Mouse (Mus musculus) ES-Bruce4 (cell line): ENCODE results near the gene Apbb2. TPM values are rescaled to one million over a fixed set of nuclear protein-coding genes. Genes with fewer than 3 reads are reported as not detected.

Source experiments
- H3K27ac ChIP-seq: 2 replicates; pipeline ENCODE4 v1.5.1; 2012; ENCODE audit warnings: low read length, inconsistent platforms; ENCODE audit not compliant: insufficient read depth
- H3K27me3 ChIP-seq: 2 replicates; pipeline ENCODE4 v1.6.1; 2012; ENCODE audit warnings: mild to moderate bottlenecking, low read length, inconsistent platforms; ENCODE audit not compliant: control insufficient read depth, poor library complexity, insufficient read depth, severe bottlenecking
- H3K36me3 ChIP-seq: 2 replicates; pipeline ENCODE4 v1.6.1; 2012; ENCODE audit warnings: inconsistent platforms, mild to moderate bottlenecking, low read length, moderate library complexity; ENCODE audit not compliant: control insufficient read depth, poor library complexity, insufficient read depth, severe bottlenecking
- H3K4me1 ChIP-seq: one replicate; pipeline ENCODE4 v1.8.1; 2011; ENCODE audit warnings: low read length; ENCODE audit not compliant: control insufficient read depth, insufficient read depth
- H3K4me3 ChIP-seq: 2 replicates; pipeline ENCODE4 v1.5.1; 2011; ENCODE audit warnings: low read depth, mild to moderate bottlenecking, low read length
- H3K9ac ChIP-seq: 2 replicates; pipeline ENCODE4 v1.6.1; 2012; ENCODE audit warnings: low read depth, mild to moderate bottlenecking, inconsistent platforms; ENCODE audit not compliant: poor library complexity, severe bottlenecking
- H3K9me3 ChIP-seq: replicated peaks from 2 replicates; pipeline ENCODE4 v1.6.1; 2012; ENCODE audit warnings: mild to moderate bottlenecking, low read length, inconsistent platforms; ENCODE audit not compliant: control insufficient read depth, poor library complexity, insufficient read depth, severe bottlenecking
- CTCF ChIP-seq: IDR thresholded peaks from one replicate; pipeline ENCODE4 v1.8.1; 2011; ENCODE audit warnings: low read depth, low read length
- EP300 ChIP-seq: IDR thresholded peaks from 2 replicates; pipeline ENCODE4 v1.6.1; 2011; ENCODE audit warnings: low read depth, low read length; ENCODE audit not compliant: insufficient read depth
- POLR2A ChIP-seq: IDR thresholded peaks from one replicate; pipeline ENCODE4 v1.8.1; 2011; ENCODE audit warnings: low read length; ENCODE audit not compliant: insufficient read depth
- polyA plus RNA-seq: library from polyadenylated mRNA; stranded (reverse); fragments of >200 nt; gene quantifications from 2 replicates; pipeline ENCODE4 v1.2.4, GENCODE M21; 2011; ENCODE audit warnings: low read depth; ENCODE audit not compliant: missing spikeins, insufficient read depth, insufficient read length

The Apbb2 gene
- polyA plus RNA-seq, 1 experiment = 39.0 TPM

GRCm38 (mm10) chr5:66613725-66614124 lies 4.9 kb downstream of the Apbb2 start:
- Histone ChIP-seq H3K27ac (no peak overlapping the region), H3K4me3 (no peak overlapping the region)

GRCm38 (mm10) chr5:66612964-66613363 lies 5.6 kb downstream of the Apbb2 start:
- Histone ChIP-seq H3K9me3 (no peaks in the 10 kb centered on the region), H3K4me1 (no peaks in the 10 kb centered on the region), H3K4me3 (no peak overlapping the region), H3K27ac (no peak overlapping the region), H3K9ac (no peak overlapping the region), H3K36me3 (no peaks in the 10 kb centered on the region), H3K27me3 (no peaks in the 10 kb centered on the region)
- no peak for TF ChIP-seq EP300

More at GRCm38 (mm10) chr5:66613725-66614124, 4.9 kb downstream of the Apbb2 start:
- Histone ChIP-seq H3K4me1 (no peaks in the 10 kb centered on the region), H3K9me3 (no peaks in the 10 kb centered on the region), H3K36me3 (no peaks in the 10 kb centered on the region), H3K27me3 (no peaks in the 10 kb centered on the region), H3K9ac (no peak overlapping the region)
- TF ChIP-seq EP300 (no peak), POLR2A (no peak), CTCF (no peak)

- Histone ChIP-seq H3K9ac (no peak overlapping the region), H3K9me3 (no peaks in the 10 kb centered on the region), H3K4me3 (no peak overlapping the region), H3K36me3 (no peaks in the 10 kb centered on the region), H3K27ac (no peak overlapping the region), H3K4me1 (no peaks in the 10 kb centered on the region), H3K27me3 (no peaks in the 10 kb centered on the region)
- TF ChIP-seq CTCF = no peak
- no peak for TF ChIP-seq POLR2A
- TF ChIP-seq EP300 = no peak
These were observed 6.7 kb downstream of the Apbb2 start for GRCm38 (mm10) chr5:66611851-66612250.

DNA sequence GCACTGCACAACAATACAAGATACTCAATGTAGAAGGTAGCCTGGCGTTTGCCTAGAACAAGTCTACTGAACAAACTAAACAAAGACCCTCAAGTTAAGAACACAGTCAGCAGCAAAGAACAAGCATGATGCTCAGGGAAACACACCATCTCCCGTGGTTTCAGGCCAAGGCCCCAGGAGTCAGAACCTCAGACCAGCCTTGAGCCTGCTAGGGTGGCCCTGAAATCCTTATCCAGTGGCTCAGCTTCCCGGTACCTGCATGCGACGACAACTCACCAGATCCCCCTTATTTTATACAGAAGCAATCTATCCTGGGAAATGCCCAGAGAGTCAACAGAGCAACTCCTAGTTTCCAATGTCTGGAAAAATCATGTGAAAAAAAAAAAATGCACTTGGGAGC lies 7.2 kb downstream of the Apbb2 start:
- no peak overlapping the region for H3K27ac ChIP-seq
- no peaks in the 10 kb centered on the region for H3K4me1 ChIP-seq
- no peak overlapping the region for H3K4me3 ChIP-seq
- TF ChIP-seq POLR2A = no peak
- no peak for TF ChIP-seq EP300
- TF ChIP-seq CTCF = no peak
- H3K27me3 ChIP-seq = no peaks in the 10 kb centered on the region
- H3K9ac ChIP-seq = no peak overlapping the region
- H3K36me3 ChIP-seq = no peaks in the 10 kb centered on the region
- no peaks in the 10 kb centered on the region for H3K9me3 ChIP-seq

DNA sequence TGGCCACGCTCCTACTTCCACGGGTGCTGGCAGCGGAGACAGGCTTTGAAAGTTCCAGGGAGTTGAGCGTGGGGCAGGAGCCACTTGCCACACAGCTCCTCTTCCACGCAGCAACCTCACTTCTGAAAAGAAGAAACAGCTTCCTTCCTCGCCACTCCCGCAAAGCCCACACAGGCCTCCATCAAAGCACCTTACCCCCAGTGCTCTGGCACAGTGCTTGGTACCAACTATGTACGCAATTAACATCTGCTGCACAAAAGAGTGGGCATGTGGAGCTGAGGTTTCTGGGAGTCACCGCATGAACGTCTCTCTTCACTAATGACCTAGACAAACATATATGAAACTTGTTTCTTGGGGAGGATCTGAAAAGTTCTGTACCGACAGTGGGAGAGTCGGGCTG lies 8.3 kb downstream of the Apbb2 start:
- Histone ChIP-seq H3K9me3 (no peaks in the 10 kb centered on the region), H3K36me3 (no peaks in the 10 kb centered on the region), H3K27ac (no peak overlapping the region), H3K4me1 (no peaks in the 10 kb centered on the region), H3K9ac (no peak overlapping the region), H3K4me3 (no peak overlapping the region), H3K27me3 (no peaks in the 10 kb centered on the region)
- TF ChIP-seq EP300 = no peak
- no peak for TF ChIP-seq CTCF

DNA sequence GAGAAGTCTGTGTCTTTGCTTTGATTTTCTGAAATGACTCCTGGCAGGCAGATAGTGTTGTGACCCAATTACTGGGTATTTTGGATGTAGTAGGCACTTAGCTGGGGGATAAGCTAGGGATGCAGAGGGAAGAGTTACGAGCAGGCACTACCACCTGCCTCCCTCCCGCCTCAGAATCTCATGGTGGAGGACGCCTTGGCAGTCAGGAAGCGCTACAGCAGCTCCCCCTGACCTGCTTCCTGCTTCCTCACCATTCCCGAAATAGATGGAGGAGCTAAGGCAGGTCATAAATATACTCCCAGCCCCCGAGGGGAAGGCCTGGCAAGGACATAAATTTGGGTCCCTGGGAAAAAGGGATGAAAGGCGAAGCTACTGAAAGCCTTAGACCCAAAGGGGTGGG lies 9.3 kb downstream of the Apbb2 start:
- no peaks in the 10 kb centered on the region for H3K4me1 ChIP-seq
- H3K9ac ChIP-seq = no peak overlapping the region
- H3K9me3 ChIP-seq = no peaks in the 10 kb centered on the region
- no peaks in the 10 kb centered on the region for H3K27me3 ChIP-seq
- no peak overlapping the region for H3K4me3 ChIP-seq
- no peak overlapping the region for H3K27ac ChIP-seq
- H3K36me3 ChIP-seq = no peaks in the 10 kb centered on the region
- TF ChIP-seq CTCF = no peak

- Histone ChIP-seq H3K9ac (no peak overlapping the region), H3K4me1 (peaks cover under 1% of the 10 kb centered on the region), H3K9me3 (no peaks in the 10 kb centered on the region), H3K27me3 (no peaks in the 10 kb centered on the region), H3K4me3 (no peak overlapping the region), H3K36me3 (no peaks in the 10 kb centered on the region), H3K27ac (no peak overlapping the region)
- TF ChIP-seq CTCF (no peak), EP300 (no peak)
These were observed 10.8 kb downstream of the Apbb2 start for GRCm38 (mm10) chr5:66607801-66608200.
